Mouse (Mus musculus): ENCODE results near the gene Unc45b. TPM values are rescaled to one million over a fixed set of nuclear protein-coding genes. Genes with fewer than 3 reads are reported as not detected.

The Unc45b gene
- polyA plus RNA-seq (2012; fragmentation: generic; extraction: Trizol), result 99.6 TPM

DNA sequence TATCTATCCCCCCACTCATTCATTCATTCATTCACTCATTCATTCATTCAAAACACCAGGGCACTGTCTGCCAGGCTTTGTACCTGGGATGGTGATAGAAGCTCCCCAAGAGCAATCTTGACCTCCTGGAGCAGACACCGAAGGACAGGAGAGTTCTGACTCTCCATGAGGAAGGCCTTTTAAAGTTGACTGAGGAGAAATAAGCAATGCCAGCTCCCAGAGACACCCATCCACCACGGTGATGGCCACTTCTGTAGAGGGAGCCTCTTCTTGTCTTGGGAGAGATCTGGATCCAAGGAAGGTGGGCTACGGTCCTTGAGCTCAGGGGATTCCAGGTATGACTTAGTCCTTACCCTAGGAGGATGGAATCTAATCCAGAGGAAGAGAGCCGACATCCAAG lies at the start of gene Unc45b:
Gene Unc45b (plus strand): TSS at position 301 of the 400 bp plus-strand sequence.
- TF ChIP-seq REST (IDR thresholded peaks at IDR 0.05; ENCODE audit: insufficient read depth, insufficient read length) (no peak), SRF (IDR thresholded peaks at IDR 0.05; ENCODE audit: control insufficient read depth, insufficient read length, low read depth) (no peak), E2F4 (IDR thresholded peaks at IDR 0.05; ENCODE audit: insufficient read depth) (no peak)
- Histone ChIP-seq H3K4me2 (ENCODE audit: low read depth) (peak within 1 kb of the TSS; percentile 69), H3K79me2 (ENCODE audit: control insufficient read depth, insufficient read depth) (peaks cover 11% of the 10 kb centered on the region), H3K4me3 (peak within 1 kb of the TSS; percentile 31), H3K36me3 (ENCODE audit: control insufficient read depth, insufficient read depth) (no peaks in the 10 kb centered on the region), H3ac (ENCODE audit: control insufficient read depth, insufficient read length) (no peak within 1 kb of the TSS), H3K27me3 (ENCODE audit: control insufficient read depth, insufficient read depth, insufficient read length) (no peaks in the 10 kb centered on the region)

DNA sequence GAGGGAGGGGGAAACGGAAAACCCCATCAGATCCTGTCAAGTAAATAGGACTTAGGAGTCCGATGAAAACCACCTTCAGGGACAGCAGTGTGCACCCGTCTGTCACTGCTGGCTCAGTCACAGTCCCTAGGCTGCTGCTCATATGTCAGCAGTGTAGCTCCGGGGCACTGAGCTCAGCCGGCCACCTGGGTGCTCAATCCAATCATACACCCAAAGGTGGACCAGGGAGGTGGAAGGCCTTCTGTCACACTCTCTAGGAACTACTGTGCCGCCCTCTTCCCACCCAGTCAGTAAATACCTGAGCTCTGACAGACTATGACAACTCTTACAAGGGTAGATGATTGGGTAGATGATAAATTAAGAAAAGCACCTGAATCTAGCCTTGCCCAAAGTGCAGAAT lies 49.6 kb upstream of the Unc45b start:
- Histone ChIP-seq H3K36me3 (ENCODE audit: control insufficient read depth, insufficient read depth) (no peaks in the 10 kb centered on the region), H3K79me2 (ENCODE audit: control insufficient read depth, insufficient read depth) (no peaks in the 10 kb centered on the region), H3K27me3 (ENCODE audit: control insufficient read depth, insufficient read depth, insufficient read length) (no peaks in the 10 kb centered on the region), H3K4me2 (ENCODE audit: low read depth) (no peak overlapping the region), H3ac (ENCODE audit: control insufficient read depth, insufficient read length) (no peak overlapping the region), H3K4me3 (no peak overlapping the region)
- TF ChIP-seq SRF (IDR thresholded peaks at IDR 0.05; ENCODE audit: control insufficient read depth, insufficient read length, low read depth) (no peak), POLR2A (IDR thresholded peaks at IDR 0.05; ENCODE audit: insufficient read length, low read depth) (no peak), MAX (IDR thresholded peaks at IDR 0.05; ENCODE audit: low read depth) (no peak), MYOD1 (IDR thresholded peaks at IDR 0.05; ENCODE audit: control insufficient read depth in 1 of 3, insufficient read length in 2 of 3, low read depth in 2 of 3) (no peak), E2F4 (IDR thresholded peaks at IDR 0.05; ENCODE audit: insufficient read depth) (no peak), REST (IDR thresholded peaks at IDR 0.05; ENCODE audit: insufficient read depth, insufficient read length) (no peak), MYOG (IDR thresholded peaks at IDR 0.05; ENCODE audit: control insufficient read depth in 1 of 3, insufficient read depth in 1 of 3, insufficient read length in 2 of 3, low read depth in 2 of 3) (no peak), TCF3 (IDR thresholded peaks at IDR 0.05; ENCODE audit: insufficient read length, low read depth) (no peak), CEBPB (IDR thresholded peaks at IDR 0.05; ENCODE audit: insufficient read depth, poor library complexity, severe bottlenecking) (no peak), POLR2AphosphoS2 (IDR thresholded peaks at IDR 0.05; ENCODE audit: insufficient read length, low read depth) (no peak), USF1 (IDR thresholded peaks at IDR 0.05; ENCODE audit: low read depth) (no peak), TCF12 (IDR thresholded peaks at IDR 0.05; ENCODE audit: insufficient read depth, poor library complexity, severe bottlenecking) (no peak)

- Histone ChIP-seq H3K4me3 (no peak overlapping the region), H3K79me2 (ENCODE audit: control insufficient read depth, insufficient read depth) (no peaks in the 10 kb centered on the region), H3ac (ENCODE audit: control insufficient read depth, insufficient read length) (no peak overlapping the region), H3K27me3 (ENCODE audit: control insufficient read depth, insufficient read depth, insufficient read length) (no peaks in the 10 kb centered on the region), H3K36me3 (ENCODE audit: control insufficient read depth, insufficient read depth) (no peaks in the 10 kb centered on the region), H3K4me2 (ENCODE audit: low read depth) (no peak overlapping the region)
- no peak for TF ChIP-seq POLR2AphosphoS2 (IDR thresholded peaks at IDR 0.05; ENCODE audit: insufficient read length, low read depth)
- no peak for TF ChIP-seq MYOD1 (IDR thresholded peaks at IDR 0.05; ENCODE audit: control insufficient read depth in 1 of 3, insufficient read length in 2 of 3, low read depth in 2 of 3)
- no peak for TF ChIP-seq TCF12 (IDR thresholded peaks at IDR 0.05; ENCODE audit: insufficient read depth, poor library complexity, severe bottlenecking)
- TF ChIP-seq POLR2A (IDR thresholded peaks at IDR 0.05; ENCODE audit: insufficient read length, low read depth), result no peak
- no peak for TF ChIP-seq MAX (IDR thresholded peaks at IDR 0.05; ENCODE audit: low read depth)
- no peak for TF ChIP-seq TCF3 (IDR thresholded peaks at IDR 0.05; ENCODE audit: insufficient read length, low read depth)
- TF ChIP-seq E2F4 (IDR thresholded peaks at IDR 0.05; ENCODE audit: insufficient read depth), result no peak
- no peak for TF ChIP-seq USF1 (IDR thresholded peaks at IDR 0.05; ENCODE audit: low read depth)
- TF ChIP-seq REST (IDR thresholded peaks at IDR 0.05; ENCODE audit: insufficient read depth, insufficient read length), result no peak
- no peak for TF ChIP-seq SRF (IDR thresholded peaks at IDR 0.05; ENCODE audit: control insufficient read depth, insufficient read length, low read depth)
Measured at GRCm38 (mm10) chr11:82861558-82861957, 48.8 kb upstream of the Unc45b start.

- Histone ChIP-seq H3K4me3 (no peak overlapping the region), H3K79me2 (ENCODE audit: control insufficient read depth, insufficient read depth) (no peaks in the 10 kb centered on the region), H3ac (ENCODE audit: control insufficient read depth, insufficient read length) (no peak overlapping the region), H3K36me3 (ENCODE audit: control insufficient read depth, insufficient read depth) (no peaks in the 10 kb centered on the region), H3K4me2 (ENCODE audit: low read depth) (no peak overlapping the region), H3K27me3 (ENCODE audit: control insufficient read depth, insufficient read depth, insufficient read length) (no peaks in the 10 kb centered on the region)
- TF ChIP-seq POLR2AphosphoS2 (IDR thresholded peaks at IDR 0.05; ENCODE audit: insufficient read length, low read depth), result no peak
- TF ChIP-seq TCF12 (IDR thresholded peaks at IDR 0.05; ENCODE audit: insufficient read depth, poor library complexity, severe bottlenecking), result no peak
- TF ChIP-seq MYOG (IDR thresholded peaks at IDR 0.05; ENCODE audit: control insufficient read depth in 1 of 3, insufficient read depth in 1 of 3, insufficient read length in 2 of 3, low read depth in 2 of 3), result no peak
- no peak for TF ChIP-seq E2F4 (IDR thresholded peaks at IDR 0.05; ENCODE audit: insufficient read depth)
- no peak for TF ChIP-seq MYOD1 (IDR thresholded peaks at IDR 0.05; ENCODE audit: control insufficient read depth in 1 of 3, insufficient read length in 2 of 3, low read depth in 2 of 3)
- TF ChIP-seq USF1 (IDR thresholded peaks at IDR 0.05; ENCODE audit: low read depth), result no peak
- no peak for TF ChIP-seq CEBPB (IDR thresholded peaks at IDR 0.05; ENCODE audit: insufficient read depth, poor library complexity, severe bottlenecking)
- TF ChIP-seq TCF3 (IDR thresholded peaks at IDR 0.05; ENCODE audit: insufficient read length, low read depth), result no peak
- TF ChIP-seq SRF (IDR thresholded peaks at IDR 0.05; ENCODE audit: control insufficient read depth, insufficient read length, low read depth), result no peak
- TF ChIP-seq POLR2A (IDR thresholded peaks at IDR 0.05; ENCODE audit: insufficient read length, low read depth), result no peak
- TF ChIP-seq MAX (IDR thresholded peaks at IDR 0.05; ENCODE audit: low read depth), result no peak
Measured at GRCm38 (mm10) chr11:82862638-82863037, 47.7 kb upstream of the Unc45b start.

DNA sequence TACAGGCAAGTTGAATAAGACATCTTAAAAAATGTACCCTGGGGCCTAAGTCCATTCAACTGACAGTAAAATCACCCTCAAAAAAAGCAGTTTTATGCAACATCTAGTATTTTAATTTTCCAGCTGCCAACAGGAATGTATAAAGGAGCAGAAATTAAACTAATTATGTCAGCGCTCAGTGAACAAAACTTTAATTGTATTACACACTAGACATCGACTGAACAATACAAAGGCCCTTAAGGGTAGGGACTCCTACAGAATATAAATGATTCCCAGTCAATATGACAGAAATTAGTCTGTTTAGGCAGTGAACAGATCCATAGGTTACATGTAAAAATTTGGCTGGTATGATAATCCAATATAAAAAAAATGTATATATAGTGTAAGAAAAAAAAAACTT lies 47.3 kb upstream of the Unc45b start:
- Histone ChIP-seq H3K4me3 (no peak overlapping the region), H3K36me3 (ENCODE audit: control insufficient read depth, insufficient read depth) (no peaks in the 10 kb centered on the region), H3K79me2 (ENCODE audit: control insufficient read depth, insufficient read depth) (no peaks in the 10 kb centered on the region), H3ac (ENCODE audit: control insufficient read depth, insufficient read length) (no peak overlapping the region), H3K27me3 (ENCODE audit: control insufficient read depth, insufficient read depth, insufficient read length) (no peaks in the 10 kb centered on the region), H3K4me2 (ENCODE audit: low read depth) (no peak overlapping the region)
- TF ChIP-seq TCF12 (IDR thresholded peaks at IDR 0.05; ENCODE audit: insufficient read depth, poor library complexity, severe bottlenecking) (no peak), REST (IDR thresholded peaks at IDR 0.05; ENCODE audit: insufficient read depth, insufficient read length) (no peak), POLR2A (IDR thresholded peaks at IDR 0.05; ENCODE audit: insufficient read length, low read depth) (no peak), CEBPB (IDR thresholded peaks at IDR 0.05; ENCODE audit: insufficient read depth, poor library complexity, severe bottlenecking) (no peak), TCF3 (IDR thresholded peaks at IDR 0.05; ENCODE audit: insufficient read length, low read depth) (no peak), MYOD1 (IDR thresholded peaks at IDR 0.05; ENCODE audit: control insufficient read depth in 1 of 3, insufficient read length in 2 of 3, low read depth in 2 of 3) (no peak), SRF (IDR thresholded peaks at IDR 0.05; ENCODE audit: control insufficient read depth, insufficient read length, low read depth) (no peak), E2F4 (IDR thresholded peaks at IDR 0.05; ENCODE audit: insufficient read depth) (no peak), USF1 (IDR thresholded peaks at IDR 0.05; ENCODE audit: low read depth) (no peak), POLR2AphosphoS2 (IDR thresholded peaks at IDR 0.05; ENCODE audit: insufficient read length, low read depth) (no peak), MAX (IDR thresholded peaks at IDR 0.05; ENCODE audit: low read depth) (no peak), MYOG (IDR thresholded peaks at IDR 0.05; ENCODE audit: control insufficient read depth in 1 of 3, insufficient read depth in 1 of 3, insufficient read length in 2 of 3, low read depth in 2 of 3) (no peak)

All from myocyte (in vitro differentiated cells).